Mouse (Mus musculus) erythroid progenitor cell, adult 5-6 weeks (primary cell): ENCODE results near the gene Prr18. TPM values are rescaled to one million over a fixed set of nuclear protein-coding genes. Genes with fewer than 3 reads are reported as not detected.

ENCODE experiments used
- ATAC-seq: replicated peaks from 2 replicates; pipeline ENCODE4 v1.8.0; 2016; ENCODE audit warnings: moderate number of reproducible peaks, mild to moderate bottlenecking, moderate TSS enrichment, inconsistent platforms; ENCODE audit not compliant: poor library complexity, low FRiP score, severe bottlenecking
- total RNA-seq, 2 experiments: library from RNA; stranded (forward) in 1 of 2; stranded (reverse) in 1 of 2; fragments of 150-400 nt in 1 of 2; fragments of 186-747, 209-891 nt in 1 of 2; gene quantifications; 2 replicates each; pipeline versions ENCODE4 v1.2.3 to v1.2.4; 2015 to 2017; ENCODE audit warnings: low replicate concordance in 2 of 2

Gene Prr18
- total RNA-seq, 2 experiments from 2014 or later, result 0.53 TPM; not detected in 1

- ATAC-seq, result peak; percentile 64
These were observed 35.2 kb downstream of the Prr18 start for GRCm38 (mm10) chr17:8372286-8373046.

GRCm38 (mm10) chr17:8377298-8377697, 40.0 kb downstream of the Prr18 start:
- no peak for ATAC-seq

- ATAC-seq, result no peak
These were observed 48.2 kb downstream of the Prr18 start for GRCm38 (mm10) chr17:8385441-8385840.

- ATAC-seq, result no peak
These were observed 51.2 kb downstream of the Prr18 start for GRCm38 (mm10) chr17:8388463-8388862.

GRCm38 (mm10) chr17:8388990-8389789, 51.9 kb downstream of the Prr18 start:
- ATAC-seq, result no peak

GRCm38 (mm10) chr17:8389790-8390095, 52.5 kb downstream of the Prr18 start:
- ATAC-seq, result no peak

GRCm38 (mm10) chr17:8390487-8390886, 53.2 kb downstream of the Prr18 start:
- ATAC-seq, result no peak

Other genes starting within 250 kb of the Prr18 start
- not detected in 2 replicates for gene Gm49673, start 189.7 kb upstream of the Prr18 start, total RNA-seq (2015; ENCODE audit: low replicate concordance)
- 4.9 TPM in 1 of 2 replicates, not detected in the other for gene Gm49673, start 189.7 kb upstream of the Prr18 start, total RNA-seq (2017; ENCODE audit: low replicate concordance)
- gene Rnaset2a, start 189.4 kb upstream of the Prr18 start, total RNA-seq (2015; ENCODE audit: low replicate concordance), result 15.1 and 28.5 TPM in 2 replicates
- 1.3 and 6.6 TPM in 2 replicates for gene Rnaset2a, start 189.4 kb upstream of the Prr18 start, total RNA-seq (2017; ENCODE audit: low replicate concordance)
- gene Fgfr1op, start 172.0 kb upstream of the Prr18 start, total RNA-seq (2015; ENCODE audit: low replicate concordance), result 23.5 and 24.1 TPM in 2 replicates
- gene Fgfr1op, start 172.0 kb upstream of the Prr18 start, total RNA-seq (2017; ENCODE audit: low replicate concordance), result 28.3 and 34.7 TPM in 2 replicates
- gene Ccr6, start 101.4 kb upstream of the Prr18 start, total RNA-seq (2015; ENCODE audit: low replicate concordance), result not detected in 2 replicates
- not detected in 2 replicates for gene Ccr6, start 101.4 kb upstream of the Prr18 start, total RNA-seq (2017; ENCODE audit: low replicate concordance)
- 62.5 and 64.2 TPM in 2 replicates for gene Mpc1, start 54.6 kb upstream of the Prr18 start, total RNA-seq (2015; ENCODE audit: low replicate concordance)
- 29.8 and 39.3 TPM in 2 replicates for gene Mpc1, start 54.6 kb upstream of the Prr18 start, total RNA-seq (2017; ENCODE audit: low replicate concordance)
- 39.4 and 82.9 TPM in 2 replicates for gene Sft2d1, start 26.4 kb upstream of the Prr18 start, total RNA-seq (2015; ENCODE audit: low replicate concordance)
- 7.9 and 21.1 TPM in 2 replicates for gene Sft2d1, start 26.4 kb upstream of the Prr18 start, total RNA-seq (2017; ENCODE audit: low replicate concordance)
- not detected in 2 replicates for gene T2, start 18.5 kb downstream of the Prr18 start, total RNA-seq (2015; ENCODE audit: low replicate concordance)
- not detected in 2 replicates for gene T2, start 18.5 kb downstream of the Prr18 start, total RNA-seq (2017; ENCODE audit: low replicate concordance)
- gene T, start 97.0 kb downstream of the Prr18 start, total RNA-seq (2015; ENCODE audit: low replicate concordance), result not detected in 2 replicates
- gene T, start 97.0 kb downstream of the Prr18 start, total RNA-seq (2017; ENCODE audit: low replicate concordance), result not detected in 2 replicates
- not detected in 2 replicates for gene Pde10a, start 187.9 kb downstream of the Prr18 start, total RNA-seq (2015; ENCODE audit: low replicate concordance)
- 1.5 TPM in 1 of 2 replicates, not detected in the other for gene Pde10a, start 187.9 kb downstream of the Prr18 start, total RNA-seq (2017; ENCODE audit: low replicate concordance)
- not detected in 2 replicates for gene Gm17087, start 229.5 kb downstream of the Prr18 start, total RNA-seq (2015; ENCODE audit: low replicate concordance)
- gene Gm17087, start 229.5 kb downstream of the Prr18 start, total RNA-seq (2017; ENCODE audit: low replicate concordance), result not detected in 2 replicates